Mouse (Mus musculus): ENCODE measurements at regions not wholly inside any gene's neighbourhood (a gene's known extent, or its start where the extent isn't known, plus 50 kb on each side); places are given as distances from the start of the nearest gene placed in this dataset.

GRCm38 (mm10) chr17:61604246-61604645 lies 1276.9 kb downstream of the Efna5 start:
- no peaks in the 10 kb centered on the region for H3K36me3 ChIP-seq (ENCODE audit: control insufficient read depth, insufficient read depth, low read length)
- H3K27me3 ChIP-seq (ENCODE audit: control insufficient read depth, insufficient read depth, low read depth, low read length) = no peaks in the 10 kb centered on the region

DNA sequence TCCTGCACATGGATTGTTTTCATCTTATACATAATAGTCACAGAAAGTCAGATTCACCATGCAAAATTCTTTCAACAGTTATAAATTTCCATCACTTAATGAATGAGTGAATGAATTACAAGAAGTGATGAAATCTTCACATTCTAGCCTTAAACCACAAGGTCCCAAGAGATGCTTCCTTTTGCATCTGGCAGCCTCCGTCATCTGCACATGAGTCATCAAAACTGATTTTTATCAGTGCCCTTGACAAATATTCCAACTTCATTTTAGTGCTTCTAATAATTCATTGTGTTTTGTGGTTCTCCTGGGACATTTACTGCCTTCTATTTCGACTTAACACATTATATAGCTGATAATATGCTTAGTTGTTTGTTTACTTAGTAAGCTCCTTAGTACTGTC lies 1291.9 kb downstream of the Efna5 start:
- H3K27me3 ChIP-seq (ENCODE audit: control insufficient read depth, insufficient read depth, low read depth, low read length) = no peaks in the 10 kb centered on the region
- no peaks in the 10 kb centered on the region for H3K36me3 ChIP-seq (ENCODE audit: control insufficient read depth, insufficient read depth, low read length)
- no peaks in the 10 kb centered on the region for H3K4me1 ChIP-seq (ENCODE audit: control insufficient read depth, insufficient read depth, low read length)
- H3K4me2 ChIP-seq (ENCODE audit: low read length) = no peak overlapping the region
- no peak for ATAC-seq
- H3K4me3 ChIP-seq (ENCODE audit: low read depth, low read length) = no peak overlapping the region
- WGBS = 75% methylated on average over 2 of the region's 2 CpGs
- H3K9ac ChIP-seq (ENCODE audit: low read depth, low read length) = no peak overlapping the region
- no peak overlapping the region for H3K27ac ChIP-seq (ENCODE audit: low read length)
- 0 out of 2 replicates have a peak, but pooled peaks cover 2% of the 10 kb centered on the region for H3K9me3 ChIP-seq (replicated peaks; ENCODE audit: control insufficient read depth, low read length, poor library complexity, severe bottlenecking)

More at GRCm38 (mm10) chr17:61604246-61604645, 1276.9 kb downstream of the Efna5 start:
- no peak overlapping the region for H3K27ac ChIP-seq (ENCODE audit: low read length)
- ATAC-seq = no peak
- no peak overlapping the region for H3K4me2 ChIP-seq (ENCODE audit: low read length)
- H3K9ac ChIP-seq (ENCODE audit: low read depth, low read length) = no peak overlapping the region
- H3K4me3 ChIP-seq (ENCODE audit: low read depth, low read length) = no peak overlapping the region
- 91% methylated on average over 5 of the region's 5 CpGs for WGBS
- 0 out of 2 replicates have a peak, but pooled peaks cover 3% of the 10 kb centered on the region for H3K9me3 ChIP-seq (replicated peaks; ENCODE audit: control insufficient read depth, low read length, poor library complexity, severe bottlenecking)
- no peaks in the 10 kb centered on the region for H3K4me1 ChIP-seq (ENCODE audit: control insufficient read depth, insufficient read depth, low read length)

- 79% methylated on average over 3 of the region's 3 CpGs for WGBS
- Histone ChIP-seq H3K4me1 (ENCODE audit: control insufficient read depth, insufficient read depth, low read length) (no peaks in the 10 kb centered on the region), H3K9ac (ENCODE audit: low read depth, low read length) (no peak overlapping the region), H3K27me3 (ENCODE audit: control insufficient read depth, insufficient read depth, low read depth, low read length) (no peaks in the 10 kb centered on the region), H3K36me3 (ENCODE audit: control insufficient read depth, insufficient read depth, low read length) (no peaks in the 10 kb centered on the region), H3K4me3 (ENCODE audit: low read depth, low read length) (no peak overlapping the region), H3K9me3 (replicated peaks; ENCODE audit: control insufficient read depth, low read length, poor library complexity, severe bottlenecking) (no peaks in the 10 kb centered on the region), H3K4me2 (ENCODE audit: low read length) (no peak overlapping the region), H3K27ac (ENCODE audit: low read length) (no peak overlapping the region)
- no peak for ATAC-seq
Observed at GRCm38 (mm10) chr17:61578895-61579294, 1302.2 kb downstream of the Efna5 start.

DNA sequence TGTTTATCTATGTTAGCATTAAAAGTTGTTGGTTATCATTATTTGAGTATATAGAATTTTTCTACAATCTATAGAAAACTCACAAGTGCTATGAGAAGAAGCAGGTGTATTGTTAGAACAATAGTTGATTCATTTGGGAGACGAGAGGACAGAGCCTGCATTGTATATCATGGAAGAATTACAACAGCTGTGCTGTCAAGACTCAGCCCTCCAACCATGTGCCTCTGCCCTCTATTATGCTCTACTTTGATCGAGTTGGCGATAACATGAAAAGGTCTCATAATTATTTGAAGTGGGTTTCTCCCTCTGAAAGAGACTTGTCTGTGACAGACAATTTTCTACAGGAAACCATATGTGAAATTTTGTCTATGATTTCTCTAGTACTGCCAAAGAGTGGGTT lies 1310.2 kb downstream of the Efna5 start:
- no peaks in the 10 kb centered on the region for H3K4me1 ChIP-seq (ENCODE audit: control insufficient read depth, insufficient read depth, low read length)
- 54% methylated on average over 3 of the region's 3 CpGs for WGBS
- H3K36me3 ChIP-seq (ENCODE audit: control insufficient read depth, insufficient read depth, low read length) = no peaks in the 10 kb centered on the region
- no peaks in the 10 kb centered on the region for H3K9me3 ChIP-seq (replicated peaks; ENCODE audit: control insufficient read depth, low read length, poor library complexity, severe bottlenecking)
- ATAC-seq = no peak
- no peak overlapping the region for H3K4me2 ChIP-seq (ENCODE audit: low read length)
- H3K27ac ChIP-seq (ENCODE audit: low read length) = no peak overlapping the region
- no peak overlapping the region for H3K4me3 ChIP-seq (ENCODE audit: low read depth, low read length)
- H3K9ac ChIP-seq (ENCODE audit: low read depth, low read length) = no peak overlapping the region
- no peaks in the 10 kb centered on the region for H3K27me3 ChIP-seq (ENCODE audit: control insufficient read depth, insufficient read depth, low read depth, low read length)
